Mouse (Mus musculus) brain, embryonic 14.5 days (tissue): ENCODE measurements around the gene Teddm2.

Experiments used
- CTCF ChIP-seq: fragments of 200-500 bp; IDR thresholded peaks from 2 replicates; pipeline ENCODE4 v1.5.1; 2012; ENCODE audit warnings: inconsistent platforms, mild to moderate bottlenecking, moderate library complexity, borderline replicate concordance; ENCODE audit not compliant: insufficient read depth, insufficient read length; ENCODE audit errors: extremely low read depth
- POLR2A ChIP-seq: fragments of 200-500 bp; IDR thresholded peaks from 2 replicates; pipeline ENCODE4 v1.6.1; 2012; ENCODE audit warnings: mild to moderate bottlenecking, inconsistent platforms, borderline replicate concordance; ENCODE audit not compliant: poor library complexity, insufficient read depth, insufficient read length, severe bottlenecking; ENCODE audit errors: extremely low read depth

DNA sequence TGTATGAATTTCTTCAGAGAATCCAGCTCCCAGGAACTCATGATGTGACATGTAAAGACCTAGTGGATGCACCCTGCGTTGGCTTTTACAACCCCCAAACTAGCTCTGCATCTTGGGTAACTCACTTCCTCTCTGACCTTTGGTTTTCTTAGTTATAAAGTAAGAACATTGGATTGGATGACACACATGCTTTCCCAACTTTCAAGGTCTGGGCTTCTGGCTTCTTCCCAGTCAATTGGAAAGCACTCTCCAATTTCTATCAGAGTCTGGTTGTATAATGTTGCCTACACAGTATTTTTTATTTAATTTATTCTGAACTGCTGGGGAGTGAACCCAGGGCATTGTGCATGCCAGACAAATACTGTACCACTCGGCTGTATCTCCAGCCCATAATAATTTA, 30.4 kb upstream of the Teddm2 start:
- TF ChIP-seq CTCF (no peak), POLR2A (no peak)
